Mouse (Mus musculus) natural killer cell, adult 2 months (primary cell): ENCODE results near the gene Olfr1504.
"Not testable (repeated sequence)": the region's sequence is repeated elsewhere in the genome, so short reads cannot be mapped to it uniquely, and the experiment has no call there.

ENCODE experiments used
- DNase-seq, 2 experiments: peaks; one replicate each; pipeline ENCODE4 v3.0.0; 2022; ENCODE audit warnings: low spot score in 2 of 2

The Olfr1504 gene

GRCm38 (mm10) chr19:13897828-13898227, at the start of gene Olfr1504:
TSS of gene Olfr1504 (minus strand) at chr19:13897928.
- DNase-seq = no peak

- no peak for DNase-seq
Observed at GRCm38 (mm10) chr19:13913230-13913629, 15.5 kb upstream of the Olfr1504 start, which contains the start of gene Olfr1505. TSS of gene Olfr1505 (plus strand) at chr19:13913530.

- DNase-seq = no peak
Observed at GRCm38 (mm10) chr19:13861495-13861894, 36.2 kb downstream of the Olfr1504 start, which contains the start of gene Olfr1502. TSS of gene Olfr1502 (plus strand) at chr19:13861795.

- not testable (repeated sequence) for DNase-seq
Observed at GRCm38 (mm10) chr19:13850592-13850991, 47.1 kb downstream of the Olfr1504 start, which contains the start of gene Olfr1501. TSS of gene Olfr1501 (minus strand) at chr19:13850692.
